Mouse (Mus musculus) limb, embryonic 12.5 days (tissue): ENCODE measurements at regions not wholly inside any gene's neighbourhood (a gene's known extent, or its start where the extent isn't known, plus 50 kb on each side); places are given as distances from the start of the nearest gene placed in this dataset.

ENCODE experiments used
- ATAC-seq: fragments of 200-750 bp; cut with Nextera tagmentation; 2 replicates; pipeline ENCODE4 v1.8.0; 2017; ENCODE audit warnings: low read depth, moderate TSS enrichment; ENCODE audit not compliant: insufficient number of reproducible peaks, insufficient read depth, low FRiP score, low TSS enrichment
- H3K27ac ChIP-seq: fragments of 300-500 bp; sonication (generic); 2 replicates; pipeline ENCODE4 v1.5.1; 2016; ENCODE audit warnings: mild to moderate bottlenecking, moderate library complexity
- H3K27me3 ChIP-seq: fragments of 300-500 bp; sonication (generic); 2 replicates; pipeline ENCODE4 v1.6.1; 2016; ENCODE audit warnings: mild to moderate bottlenecking, moderate library complexity
- H3K36me3 ChIP-seq: fragments of 300-500 bp; sonication (generic); 2 replicates; pipeline ENCODE4 v1.6.1; 2016; ENCODE audit warnings: mild to moderate bottlenecking, moderate library complexity
- H3K4me1 ChIP-seq: fragments of 300-500 bp; sonication (generic); replicated peaks from 2 replicates; pipeline ENCODE4 v1.6.1; 2016
- H3K4me2 ChIP-seq: fragments of 300-500 bp; sonication (generic); 2 replicates; pipeline ENCODE4 v1.6.1; 2016; ENCODE audit warnings: mild to moderate bottlenecking, moderate library complexity
- H3K4me3 ChIP-seq: fragments of 300-500 bp; sonication (generic); replicated peaks from 2 replicates; pipeline ENCODE4 v1.5.1; 2016; ENCODE audit warnings: mild to moderate bottlenecking
- H3K9ac ChIP-seq: fragments of 300-500 bp; sonication (generic); replicated peaks from 2 replicates; pipeline ENCODE4 v1.6.1; 2016; ENCODE audit warnings: mild to moderate bottlenecking, moderate library complexity
- H3K9me3 ChIP-seq: fragments of 300-500 bp; sonication (generic); 2 replicates; pipeline ENCODE4 v1.6.1; 2016; ENCODE audit warnings: mild to moderate bottlenecking, moderate library complexity
- WGBS: fragments of 180-500 bp; shearing (Covaris S2); methylation state at CpG from one replicate; pipeline ENCODE4 v1.1.7; 2016; 5-methylcytosine and 5-hydroxymethylcytosine counted together

DNA sequence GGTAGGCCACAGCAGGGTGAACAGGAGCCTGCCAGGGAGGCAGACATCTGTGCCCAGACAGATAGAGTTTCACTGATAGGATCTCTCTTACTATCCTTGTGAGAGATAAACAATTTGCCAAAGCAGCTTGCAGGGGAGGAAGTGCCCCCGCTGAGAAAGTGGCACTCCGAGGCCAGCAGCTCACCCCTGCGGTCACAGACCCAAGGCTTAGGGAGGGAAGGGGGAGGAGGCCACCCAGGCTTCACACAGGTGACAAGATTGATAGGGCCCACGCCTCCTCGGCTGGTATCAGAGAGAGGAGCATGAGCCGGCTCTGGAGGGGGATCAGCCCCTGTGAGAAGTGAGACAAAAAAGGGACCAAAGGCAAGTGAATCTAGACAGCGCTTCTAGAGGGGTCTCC lies 328.3 kb upstream of the 3110018I06Rik start:
- Histone ChIP-seq H3K4me3 (no peak overlapping the region), H3K4me2 (no peak overlapping the region), H3K4me1 (peaks cover 8% of the 10 kb centered on the region), H3K27me3 (peaks cover 54% of the 10 kb centered on the region), H3K27ac (no peak overlapping the region), H3K36me3 (no peaks in the 10 kb centered on the region), H3K9ac (no peak overlapping the region), H3K9me3 (no peaks in the 10 kb centered on the region)
- 3% methylated on average over 7 of the region's 7 CpGs for WGBS
- ATAC-seq, result no peak

- Histone ChIP-seq H3K4me2 (no peak overlapping the region), H3K27ac (no peak overlapping the region), H3K9ac (no peak overlapping the region), H3K27me3 (peaks cover 59% of the 10 kb centered on the region), H3K36me3 (no peaks in the 10 kb centered on the region), H3K4me1 (peaks cover 8% of the 10 kb centered on the region), H3K9me3 (no peaks in the 10 kb centered on the region), H3K4me3 (no peak overlapping the region)
- ATAC-seq, result no peak
- 37% methylated on average over 6 of the region's 6 CpGs for WGBS
Measured at GRCm38 (mm10) chr12:107160628-107161027, 327.8 kb upstream of the 3110018I06Rik start.

DNA sequence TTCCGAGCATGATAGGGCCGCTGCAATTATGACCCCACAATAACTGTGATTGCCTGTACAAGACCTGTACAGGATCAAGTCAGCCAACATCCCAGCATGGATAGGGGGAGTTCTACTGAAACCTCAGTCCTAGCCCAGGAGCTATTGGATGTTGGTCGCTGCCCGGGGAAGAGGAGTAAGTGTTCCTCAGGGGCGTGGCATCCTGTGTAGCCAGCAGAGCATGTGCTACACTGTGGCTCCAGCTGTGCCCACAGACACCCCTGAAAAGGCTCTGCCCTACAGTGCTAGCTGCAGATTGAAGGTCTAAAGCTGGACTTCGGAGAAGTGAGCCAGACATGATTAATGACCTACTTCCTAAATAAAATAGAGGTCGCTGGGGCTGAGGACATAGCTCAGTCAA lies 317.5 kb upstream of the 3110018I06Rik start:
- Histone ChIP-seq H3K4me1 (no peaks in the 10 kb centered on the region), H3K4me3 (no peak overlapping the region), H3K9ac (no peak overlapping the region), H3K9me3 (no peaks in the 10 kb centered on the region), H3K27me3 (no peaks in the 10 kb centered on the region; the same call in 1 of the 2 replicates), H3K27ac (no peak overlapping the region), H3K4me2 (no peak overlapping the region), H3K36me3 (no peaks in the 10 kb centered on the region)
- no peak for ATAC-seq
- 58% methylated on average over 7 of the region's 7 CpGs for WGBS

DNA sequence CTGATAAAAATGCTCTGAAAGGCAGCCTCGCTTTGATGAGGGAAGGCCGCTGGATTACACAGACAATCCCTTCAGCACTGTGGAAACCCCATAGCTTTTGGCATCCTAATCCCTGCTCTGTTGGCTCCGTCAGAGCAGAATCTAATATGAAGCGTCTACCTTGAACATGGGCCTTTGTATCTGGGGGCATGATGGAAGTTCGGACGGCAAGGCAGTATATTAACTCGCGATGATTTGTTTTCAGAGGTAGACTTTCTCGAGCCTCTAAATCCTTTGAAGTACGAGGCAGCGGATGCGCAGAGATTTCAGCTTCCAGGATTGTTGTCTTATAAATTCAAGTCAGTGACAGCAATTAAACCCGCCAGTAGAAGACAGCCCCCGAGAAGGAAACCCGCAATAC lies 316.8 kb upstream of the 3110018I06Rik start:
- H3K4me3 ChIP-seq, result no peak overlapping the region
- H3K4me2 ChIP-seq, result no peak overlapping the region
- no peaks in the 10 kb centered on the region for H3K9me3 ChIP-seq
- H3K9ac ChIP-seq, result no peak overlapping the region
- no peaks in the 10 kb centered on the region for H3K4me1 ChIP-seq
- no peak overlapping the region for H3K27ac ChIP-seq
- H3K27me3 ChIP-seq, result no peaks in the 10 kb centered on the region; the same call in 1 of the 2 replicates
- ATAC-seq, result no peak
- no peaks in the 10 kb centered on the region for H3K36me3 ChIP-seq
- WGBS, result 82% methylated on average over 15 of the region's 15 CpGs

GRCm38 (mm10) chr12:107178676-107179075 lies 309.8 kb upstream of the 3110018I06Rik start:
- H3K4me3 ChIP-seq, result no peak overlapping the region
- no peak overlapping the region for H3K9ac ChIP-seq
- ATAC-seq, result no peak
- H3K27ac ChIP-seq, result no peak overlapping the region
- peaks cover 3% of the 10 kb centered on the region; the same call in 1 of the 2 replicates for H3K27me3 ChIP-seq
- H3K4me1 ChIP-seq, result 0 out of 2 replicates have a peak, but pooled peaks cover 5% of the 10 kb centered on the region
- no peaks in the 10 kb centered on the region for H3K36me3 ChIP-seq
- no peaks in the 10 kb centered on the region for H3K9me3 ChIP-seq
- WGBS, result 67% methylated on average over 6 of the region's 6 CpGs
- no peak overlapping the region for H3K4me2 ChIP-seq

GRCm38 (mm10) chr12:107180501-107180900 lies 307.9 kb upstream of the 3110018I06Rik start:
- Histone ChIP-seq H3K9me3 (no peaks in the 10 kb centered on the region), H3K4me1 (0 out of 2 replicates have a peak, but pooled peaks cover 5% of the 10 kb centered on the region), H3K4me2 (no peak overlapping the region), H3K36me3 (no peaks in the 10 kb centered on the region), H3K9ac (no peak overlapping the region), H3K27ac (no peak overlapping the region), H3K27me3 (peaks cover 18% of the 10 kb centered on the region), H3K4me3 (no peak overlapping the region)
- 92% methylated on average over 3 of the region's 3 CpGs for WGBS
- ATAC-seq, result no peak

- Histone ChIP-seq H3K9ac (no peak overlapping the region), H3K4me2 (no peak overlapping the region), H3K9me3 (no peaks in the 10 kb centered on the region), H3K36me3 (no peaks in the 10 kb centered on the region), H3K27me3 (peaks cover 18% of the 10 kb centered on the region), H3K4me3 (no peak overlapping the region), H3K4me1 (0 out of 2 replicates have a peak, but pooled peaks cover 5% of the 10 kb centered on the region), H3K27ac (no peak overlapping the region)
- 69% methylated on average over 9 of the region's 9 CpGs for WGBS
- ATAC-seq, result no peak
Measured at GRCm38 (mm10) chr12:107181291-107181690, 307.1 kb upstream of the 3110018I06Rik start.

GRCm38 (mm10) chr12:107182091-107182655 lies 306.3 kb upstream of the 3110018I06Rik start:
- no peak overlapping the region for H3K9ac ChIP-seq
- H3K4me2 ChIP-seq, result no peak overlapping the region
- H3K4me1 ChIP-seq, result 0 out of 2 replicates have a peak, but pooled peaks cover 5% of the 10 kb centered on the region
- 92% methylated on average over 18 of the region's 18 CpGs for WGBS
- H3K27me3 ChIP-seq, result peaks cover 18% of the 10 kb centered on the region
- no peak overlapping the region for H3K27ac ChIP-seq
- ATAC-seq, result no peak
- no peak overlapping the region for H3K4me3 ChIP-seq
- no peaks in the 10 kb centered on the region for H3K36me3 ChIP-seq
- H3K9me3 ChIP-seq, result no peaks in the 10 kb centered on the region

- H3K27me3 ChIP-seq, result peaks cover 18% of the 10 kb centered on the region
- peak overlapping the region; percentile 28 for H3K4me2 ChIP-seq
- no peak overlapping the region for H3K9ac ChIP-seq
- H3K4me3 ChIP-seq, result no peak overlapping the region
- no peaks in the 10 kb centered on the region for H3K9me3 ChIP-seq
- 0 out of 2 replicates have a peak, but pooled peaks cover 5% of the 10 kb centered on the region for H3K4me1 ChIP-seq
- no peak overlapping the region for H3K27ac ChIP-seq
- H3K36me3 ChIP-seq, result no peaks in the 10 kb centered on the region
- ATAC-seq, result no peak
- WGBS, result 54% methylated on average over 9 of the region's 9 CpGs
Measured at GRCm38 (mm10) chr12:107183283-107183682, 305.1 kb upstream of the 3110018I06Rik start.

DNA sequence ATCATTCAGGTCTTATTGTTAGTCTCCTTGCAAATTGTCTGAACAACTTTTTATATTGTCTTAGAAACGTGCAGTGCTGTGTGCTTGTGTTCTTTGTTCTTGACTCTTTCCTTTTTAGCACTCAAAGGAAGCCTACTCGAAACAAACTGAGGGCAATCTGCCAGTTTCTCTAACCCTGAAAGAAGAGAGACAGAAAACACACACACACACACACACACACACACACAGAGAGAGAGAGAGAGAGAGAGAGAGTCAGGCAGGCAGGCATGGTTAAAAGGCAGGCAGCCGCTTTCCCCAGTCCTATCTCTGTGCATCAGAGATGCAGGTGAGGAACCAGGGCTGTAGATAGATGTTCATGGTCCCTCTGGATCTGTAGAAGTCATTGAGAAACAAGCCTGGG lies 304.0 kb upstream of the 3110018I06Rik start:
- Histone ChIP-seq H3K36me3 (no peaks in the 10 kb centered on the region), H3K9me3 (no peaks in the 10 kb centered on the region), H3K27me3 (peaks cover 18% of the 10 kb centered on the region), H3K4me1 (0 out of 2 replicates have a peak, but pooled peaks cover 5% of the 10 kb centered on the region), H3K9ac (no peak overlapping the region), H3K4me2 (no peak overlapping the region), H3K27ac (no peak overlapping the region), H3K4me3 (no peak overlapping the region)
- 71% methylated on average over 3 of the region's 3 CpGs for WGBS
- no peak for ATAC-seq

DNA sequence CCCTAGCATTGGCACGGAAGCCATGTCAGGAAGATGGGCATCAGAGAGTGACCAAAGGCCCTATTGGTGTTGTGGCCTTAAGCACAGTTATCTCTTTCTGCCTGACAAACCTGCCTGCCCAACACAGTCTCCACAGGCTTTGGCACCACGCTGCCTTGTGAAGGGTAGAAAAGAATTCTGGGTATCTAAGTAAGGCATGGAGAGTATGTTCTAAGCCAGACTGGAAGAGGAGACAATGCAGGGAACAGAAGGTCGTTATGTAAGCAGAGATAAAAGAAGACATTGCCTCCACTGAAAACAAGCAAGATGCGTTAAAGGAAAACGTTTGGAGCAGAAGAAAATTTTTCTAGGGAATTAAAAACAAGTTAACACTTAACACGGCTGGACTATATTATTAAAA lies 302.1 kb upstream of the 3110018I06Rik start:
- no peaks in the 10 kb centered on the region for H3K36me3 ChIP-seq
- no peak for ATAC-seq
- 0 out of 2 replicates have a peak, but pooled peaks cover 5% of the 10 kb centered on the region for H3K4me1 ChIP-seq
- no peak overlapping the region for H3K9ac ChIP-seq
- no peak overlapping the region for H3K27ac ChIP-seq
- H3K4me3 ChIP-seq, result no peak overlapping the region
- peaks cover 18% of the 10 kb centered on the region for H3K27me3 ChIP-seq
- no peak overlapping the region for H3K4me2 ChIP-seq
- H3K9me3 ChIP-seq, result no peaks in the 10 kb centered on the region
- 81% methylated on average over 6 of the region's 6 CpGs for WGBS

- H3K27me3 ChIP-seq, result peaks cover 18% of the 10 kb centered on the region
- H3K4me1 ChIP-seq, result 0 out of 2 replicates have a peak, but pooled peaks cover 5% of the 10 kb centered on the region
- no peaks in the 10 kb centered on the region for H3K36me3 ChIP-seq
- ATAC-seq, result no peak
- WGBS, result 73% methylated on average over 5 of the region's 5 CpGs
- H3K27ac ChIP-seq, result no peak overlapping the region
- no peaks in the 10 kb centered on the region for H3K9me3 ChIP-seq
- no peak overlapping the region for H3K4me2 ChIP-seq
- H3K9ac ChIP-seq, result no peak overlapping the region
- H3K4me3 ChIP-seq, result no peak overlapping the region
Measured at GRCm38 (mm10) chr12:107188055-107188454, 300.4 kb upstream of the 3110018I06Rik start.
